Mouse (Mus musculus) cortical plate, adult 2 months (tissue): ENCODE measurements at regions not wholly inside any gene's neighbourhood (a gene's known extent, or its start where the extent isn't known, plus 50 kb on each side); places are given as distances from the start of the nearest gene placed in this dataset.

ENCODE experiments used
- CTCF ChIP-seq: fragments of 200-500 bp; IDR thresholded peaks from 2 replicates; pipeline ENCODE4 v1.5.1; 2011; ENCODE audit warnings: mild to moderate bottlenecking, control low read depth, low read length; ENCODE audit not compliant: insufficient read depth; ENCODE audit errors: extremely low read depth
- POLR2A ChIP-seq: fragments of 200-500 bp; IDR thresholded peaks from 2 replicates; pipeline ENCODE4 v1.6.1; 2011; ENCODE audit warnings: mild to moderate bottlenecking, low read length, control low read depth; ENCODE audit not compliant: insufficient read depth; ENCODE audit errors: extremely low read depth

- TF ChIP-seq CTCF (no peak), POLR2A (no peak)
These were observed 57.3 kb upstream of the Zc3h12c start for GRCm38 (mm10) chr9:52225646-52226045.
